Mouse (Mus musculus) olfactory bulb, adult 2 months (tissue): Measurements from ENCODE around the gene Mxra7. TPM values are rescaled to one million over a fixed set of nuclear protein-coding genes. Genes with fewer than 3 reads are reported as not detected.

Source experiments
- H3K27ac ChIP-seq: fragments of 200-500 bp; 2 replicates; pipeline ENCODE4 v1.5.1; 2012; ENCODE audit warnings: low read depth, low read length; ENCODE audit not compliant: insufficient read depth
- H3K4me1 ChIP-seq: fragments of 200-500 bp; 2 replicates; pipeline ENCODE4 v1.6.1; 2012; ENCODE audit warnings: low read length; ENCODE audit not compliant: control insufficient read depth, insufficient read depth
- H3K4me3 ChIP-seq: fragments of 200-500 bp; 2 replicates; pipeline ENCODE4 v1.5.1; 2012; ENCODE audit warnings: mild to moderate bottlenecking, low read depth, low read length, moderate library complexity; ENCODE audit not compliant: insufficient read depth
- CTCF ChIP-seq: fragments of 200-500 bp; IDR thresholded peaks from 2 replicates; pipeline ENCODE4 v1.5.1; 2012; ENCODE audit warnings: low read depth, mild to moderate bottlenecking, low read length, moderate library complexity; ENCODE audit not compliant: insufficient read depth
- POLR2A ChIP-seq: fragments of 200-500 bp; IDR thresholded peaks from 2 replicates; pipeline ENCODE4 v1.6.1; 2012; ENCODE audit warnings: mild to moderate bottlenecking, low read depth, low read length, moderate library complexity; ENCODE audit not compliant: insufficient read depth
- WGBS: fragments of 180-500 bp; shearing (Covaris S2); methylation state at CpG from one replicate; pipeline ENCODE4 v1.1.7; 2018; 5-methylcytosine and 5-hydroxymethylcytosine counted together
- polyA plus RNA-seq: library from polyadenylated mRNA; stranded (reverse); fragments of >200 nt; gene quantifications from 2 replicates; pipeline ENCODE4 v1.2.4, GENCODE M21; 2012; ENCODE audit warnings: low replicate concordance; ENCODE audit not compliant: missing spikeins, insufficient read depth, insufficient read length

The Mxra7 gene
- polyA plus RNA-seq, 1 experiment, result not detected

DNA sequence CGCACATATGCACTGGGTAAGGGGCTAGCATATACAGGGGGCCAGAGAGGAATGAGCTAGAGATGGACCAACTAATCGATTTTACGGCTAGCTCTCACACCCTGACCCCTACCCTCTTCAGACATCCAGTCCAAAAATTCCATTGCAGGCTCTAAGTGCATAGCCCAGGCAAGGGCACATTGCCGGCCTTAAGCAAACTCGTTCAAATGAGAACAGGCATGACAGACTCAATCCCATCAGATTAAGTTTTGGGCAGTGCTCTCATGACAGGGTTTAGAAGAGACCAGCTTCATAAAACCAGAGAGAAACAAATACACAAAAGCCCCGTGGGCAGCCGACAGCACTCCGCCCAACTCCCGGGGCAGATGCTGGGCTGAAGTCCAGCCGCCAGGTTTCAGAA, 5.6 kb downstream of the Mxra7 start:
- H3K27ac ChIP-seq, result no peak overlapping the region
- peaks cover 29% of the 10 kb centered on the region for H3K4me1 ChIP-seq
- TF ChIP-seq POLR2A (no peak), CTCF (no peak)
- WGBS, result 79% methylated on average over 10 of the region's 10 CpGs
- H3K4me3 ChIP-seq, result no peak overlapping the region

DNA sequence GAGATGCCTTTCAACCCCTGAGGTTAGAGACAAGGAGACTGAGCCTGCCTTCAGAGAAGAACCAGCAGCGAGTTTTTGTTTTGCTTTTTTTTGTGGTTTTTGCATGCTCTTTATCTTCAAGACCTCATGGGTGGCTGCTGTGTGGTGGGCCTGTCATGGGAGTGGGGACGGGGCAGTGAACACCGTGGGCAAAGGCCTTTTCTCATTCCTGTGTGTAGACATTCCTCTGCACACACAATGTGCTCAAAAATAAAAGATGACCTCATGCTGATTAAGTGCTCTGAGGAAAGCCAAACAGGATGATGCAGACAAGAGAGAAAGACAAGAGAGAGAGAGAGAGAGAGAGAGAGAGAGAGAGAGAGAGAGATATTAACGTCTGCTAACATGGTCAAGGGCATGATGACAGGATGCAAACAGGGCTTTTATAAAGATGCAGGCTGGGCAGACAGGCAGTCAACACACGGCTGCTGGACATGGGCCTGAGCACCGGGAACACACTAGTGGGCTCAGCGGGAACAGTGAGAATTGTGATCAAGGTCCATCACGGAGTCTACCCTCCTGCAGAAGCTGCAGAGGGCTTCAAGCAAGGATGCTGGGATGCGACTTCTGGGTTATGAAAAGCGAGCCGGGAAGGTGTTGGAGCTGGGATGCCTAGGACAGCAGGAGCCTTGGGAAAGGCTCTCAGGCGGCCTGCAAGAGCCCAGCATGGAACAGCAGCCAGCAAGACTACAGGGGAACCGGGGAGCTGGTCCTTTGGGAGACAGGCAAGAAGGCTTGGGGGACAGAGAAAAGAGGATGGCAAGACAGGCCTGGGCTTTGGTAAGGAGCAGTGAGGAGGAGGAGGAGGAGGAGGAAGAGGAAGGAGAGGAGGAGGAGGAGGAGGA, 6.5 kb downstream of the Mxra7 start:
- Histone ChIP-seq H3K4me1 (peaks cover 21% of the 10 kb centered on the region), H3K4me3 (no peak overlapping the region), H3K27ac (no peak overlapping the region)
- 70% methylated on average over 13 of the region's 13 CpGs for WGBS
- TF ChIP-seq POLR2A (no peak), CTCF (no peak)

DNA sequence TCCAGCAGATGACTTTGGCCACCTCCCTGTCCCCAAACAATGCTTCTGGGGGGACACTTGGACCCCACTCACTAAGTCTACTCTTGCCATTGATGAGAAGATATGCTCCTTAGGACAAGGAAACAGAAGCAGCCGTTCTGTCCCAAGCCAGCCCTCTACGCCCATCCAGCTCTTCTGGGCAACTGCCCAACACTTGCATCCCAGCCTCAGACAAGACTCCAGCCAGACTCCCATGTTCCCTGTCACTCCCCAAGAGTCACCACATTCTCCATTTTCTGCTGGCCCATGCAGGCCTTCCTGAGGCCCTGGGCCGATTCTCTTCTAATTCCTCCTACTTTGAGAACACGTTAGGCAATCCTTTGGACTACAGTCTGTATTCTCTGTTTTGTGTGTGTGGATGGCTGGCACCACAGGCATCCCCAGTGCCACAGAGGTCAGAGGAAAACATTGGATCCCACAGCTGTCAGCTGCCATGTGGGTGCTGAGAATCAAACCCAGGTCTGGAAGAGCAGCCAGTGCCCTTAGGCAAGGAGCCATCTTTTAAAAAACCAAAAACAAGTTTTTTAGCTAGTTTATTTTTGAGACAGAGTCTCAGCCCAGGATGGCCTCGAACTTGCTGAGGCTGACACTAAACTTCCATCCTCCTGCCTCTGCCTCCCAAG, 7.8 kb downstream of the Mxra7 start:
- Histone ChIP-seq H3K27ac (no peak overlapping the region), H3K4me1 (peaks cover 13% of the 10 kb centered on the region), H3K4me3 (no peak overlapping the region)
- 79% methylated on average over 5 of the region's 5 CpGs for WGBS
- TF ChIP-seq POLR2A, result no peak
- TF ChIP-seq CTCF, result no peak

DNA sequence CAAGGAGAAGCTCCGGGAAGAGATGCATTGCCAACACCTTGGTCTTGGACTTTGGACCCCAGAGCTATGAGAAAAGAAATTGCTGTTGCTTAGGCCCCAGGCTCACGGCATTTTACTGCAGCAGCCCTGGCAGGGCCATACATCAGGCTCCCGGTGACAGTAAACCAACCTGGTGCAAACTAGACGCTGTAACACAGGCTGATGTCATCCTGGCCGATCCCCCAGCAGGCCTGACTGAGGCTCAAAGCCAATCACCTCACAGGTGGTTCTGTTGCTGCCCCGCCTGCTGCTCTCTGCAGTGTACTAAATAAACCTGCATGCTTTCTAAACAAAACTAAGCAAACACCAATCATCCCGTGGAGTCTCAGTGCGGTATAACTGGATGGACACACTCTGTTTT, 9.1 kb downstream of the Mxra7 start:
- 83% methylated on average over 8 of the region's 8 CpGs for WGBS
- no peak overlapping the region for H3K4me3 ChIP-seq

DNA sequence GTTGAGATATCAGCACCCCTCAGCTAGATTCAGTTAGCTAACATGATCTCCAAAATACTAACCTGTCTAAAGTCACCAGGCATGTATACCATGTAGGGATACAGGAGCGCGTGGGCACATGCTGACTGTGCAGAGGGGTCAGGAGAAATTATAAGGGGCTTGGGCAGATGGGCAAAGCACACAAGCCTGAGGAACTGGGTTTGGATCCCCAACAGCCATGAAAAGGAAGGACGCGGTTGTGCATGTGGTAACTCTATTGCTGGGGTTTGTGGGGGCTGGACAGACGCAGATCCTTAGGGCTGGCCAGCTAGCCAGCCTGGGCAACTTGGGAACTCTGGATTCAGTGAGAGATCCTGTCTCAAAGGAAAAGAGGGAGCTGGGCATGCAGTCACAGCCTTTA, 10.3 kb downstream of the Mxra7 start:
- Histone ChIP-seq H3K4me1 (peaks cover 34% of the 10 kb centered on the region), H3K27ac (no peak overlapping the region), H3K4me3 (no peak overlapping the region)
- 99% methylated on average over 5 of the region's 5 CpGs for WGBS
- no peak for TF ChIP-seq POLR2A
- TF ChIP-seq CTCF, result no peak

More for the DNA sequence above, 9.1 kb downstream of the Mxra7 start:
- Histone ChIP-seq H3K4me1 (peaks cover 25% of the 10 kb centered on the region), H3K27ac (no peak overlapping the region)
- no peak for TF ChIP-seq CTCF
- no peak for TF ChIP-seq POLR2A

DNA sequence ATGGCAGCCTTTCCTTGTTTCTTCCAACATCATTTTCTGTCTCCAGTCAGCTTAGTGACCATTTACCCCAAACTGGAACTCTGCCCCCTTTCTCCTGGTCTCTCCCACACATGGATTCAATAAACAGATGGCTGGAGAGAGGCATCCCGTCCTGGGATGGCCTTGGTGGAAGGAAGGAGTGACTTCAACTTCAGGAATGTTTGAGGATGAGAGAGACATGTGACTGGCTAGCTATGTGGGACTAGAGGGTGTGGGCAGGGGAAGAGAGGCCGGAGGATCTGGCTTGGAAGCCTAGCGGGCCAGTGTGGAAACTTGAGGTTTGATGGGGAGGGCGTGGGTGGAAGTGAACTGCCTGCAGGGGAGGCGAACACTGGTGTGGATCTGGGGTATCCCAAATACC, 11.1 kb downstream of the Mxra7 start:
- Histone ChIP-seq H3K4me3 (no peak overlapping the region), H3K4me1 (peaks cover 33% of the 10 kb centered on the region), H3K27ac (no peak overlapping the region)
- TF ChIP-seq POLR2A (no peak), CTCF (no peak)
- WGBS, result 94% methylated on average over 5 of the region's 5 CpGs

DNA sequence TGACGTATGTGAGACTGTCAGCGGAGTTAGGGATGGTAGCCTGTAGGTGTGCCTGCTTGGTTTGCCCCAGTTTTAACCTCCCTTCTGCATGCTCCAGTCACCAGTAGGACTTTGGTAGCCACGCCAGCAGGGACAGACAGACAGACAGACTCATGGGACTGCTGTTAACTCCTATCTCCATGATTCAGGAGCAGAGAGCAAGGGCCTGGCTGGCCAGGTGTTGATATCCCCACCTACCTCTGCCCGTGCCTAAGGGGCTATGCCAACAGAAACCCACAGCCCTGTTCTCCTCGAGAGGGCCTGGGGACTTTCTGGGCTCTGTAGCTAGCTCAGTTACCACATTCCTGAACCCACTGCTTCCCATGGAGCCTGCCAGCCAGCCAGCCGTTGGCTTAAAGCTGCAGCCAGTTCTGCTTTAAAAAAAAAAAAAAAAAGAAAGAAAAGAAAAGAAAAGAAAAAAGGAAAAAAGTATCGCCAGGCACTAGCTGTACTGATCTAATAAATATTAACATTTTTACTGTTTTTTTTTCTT, 12.9 kb downstream of the Mxra7 start:
- no peak overlapping the region for H3K4me3 ChIP-seq
- H3K27ac ChIP-seq, result peak overlapping the region; percentile 4; the same call in 1 of the 2 replicates
- 61% methylated on average over 7 of the region's 7 CpGs for WGBS
- peaks cover 41% of the 10 kb centered on the region for H3K4me1 ChIP-seq
- no peak for TF ChIP-seq POLR2A
- no peak for TF ChIP-seq CTCF

DNA sequence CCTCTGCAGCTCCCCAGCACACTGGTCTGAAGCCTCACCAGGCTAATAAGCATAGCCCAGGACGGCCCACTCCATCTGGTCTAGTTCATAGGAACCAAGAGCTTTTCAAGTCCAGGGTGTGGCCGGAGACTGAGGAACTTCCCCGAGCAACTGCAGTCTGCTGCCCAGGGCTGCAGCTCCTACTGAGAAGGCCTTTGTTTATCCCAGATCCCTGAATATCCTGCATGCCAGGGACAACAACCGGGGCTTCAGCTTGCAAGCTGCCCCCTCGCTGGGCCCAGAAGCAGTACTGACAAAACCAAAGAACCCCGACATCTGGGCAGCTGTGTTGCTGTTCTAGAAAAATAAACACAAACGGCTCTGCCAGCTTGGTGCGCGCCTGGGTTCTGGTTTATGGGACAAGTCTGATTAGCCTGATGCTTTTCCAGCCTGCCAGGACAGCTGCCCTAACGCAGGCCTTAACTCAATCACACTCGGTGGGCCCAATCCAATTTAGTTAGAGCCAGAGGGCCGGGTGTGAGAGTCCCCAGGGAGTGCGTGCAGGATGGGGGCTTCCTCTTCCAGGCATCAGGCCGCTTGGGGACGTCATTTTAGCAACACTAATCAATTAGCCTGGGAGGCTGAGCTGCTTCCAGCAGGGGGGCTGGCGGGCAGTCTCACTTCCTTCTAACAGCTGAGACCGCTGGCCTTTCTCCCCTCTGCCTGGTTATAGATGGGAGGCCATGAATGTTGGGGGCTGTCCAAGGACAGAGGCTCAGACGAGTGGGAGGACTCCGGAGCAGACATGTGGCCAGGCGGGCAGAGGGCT, 13.6 kb downstream of the Mxra7 start:
- H3K4me1 ChIP-seq, result peaks cover 45% of the 10 kb centered on the region
- 43% methylated on average over 20 of the region's 20 CpGs for WGBS

More for the DNA sequence above, 13.6 kb downstream of the Mxra7 start:
- Histone ChIP-seq H3K4me3 (no peak overlapping the region), H3K27ac (peak overlapping the region; percentile 4; the same call in 1 of the 2 replicates)
- TF ChIP-seq CTCF (no peak), POLR2A (no peak)
